Mouse (Mus musculus): ENCODE measurements around the gene Ache.
A peak's percentile ranks its signal among the peaks of the same experiment; 100 is the strongest.

Gene Ache

GRCm38 (mm10) chr5:137295296-137295695 lies 8.0 kb downstream of the Ache start:
- no peak for DNase-seq (ENCODE audit: low spot score in 2 of 2)

- no peak for DNase-seq (ENCODE audit: low spot score in 2 of 2)
Measured at GRCm38 (mm10) chr5:137295712-137296111, 8.4 kb downstream of the Ache start.

GRCm38 (mm10) chr5:137297126-137297525 lies 9.8 kb downstream of the Ache start:
- DNase-seq (ENCODE audit: low spot score in 2 of 2), result no peak

GRCm38 (mm10) chr5:137299240-137299639 lies 11.9 kb downstream of the Ache start:
- no peak for DNase-seq (ENCODE audit: low spot score in 2 of 2)

- DNase-seq (ENCODE audit: low spot score in 2 of 2), result no peak
Measured at GRCm38 (mm10) chr5:137301253-137301652, 13.9 kb downstream of the Ache start.

GRCm38 (mm10) chr5:137303609-137304008 lies 16.3 kb downstream of the Ache start:
- no peak for DNase-seq (ENCODE audit: low spot score in 2 of 2)

GRCm38 (mm10) chr5:137304165-137304564 lies 16.8 kb downstream of the Ache start:
- no peak for DNase-seq (ENCODE audit: low spot score in 2 of 2)

- DNase-seq (ENCODE audit: low spot score in 2 of 2), result no peak
Measured at GRCm38 (mm10) chr5:137304816-137305215, 17.5 kb downstream of the Ache start.

GRCm38 (mm10) chr5:137305822-137306221 lies 18.5 kb downstream of the Ache start:
- DNase-seq (ENCODE audit: low spot score in 2 of 2), result no peak

- DNase-seq (ENCODE audit: low spot score in 2 of 2), result no peak
Measured at GRCm38 (mm10) chr5:137306439-137307005, 19.2 kb downstream of the Ache start.

- peak; percentile 75 to 86 for DNase-seq (ENCODE audit: low spot score in 2 of 2)
Measured at GRCm38 (mm10) chr5:137307071-137307912, 20.0 kb downstream of the Ache start, which contains the start of gene Srrt. Srrt (minus strand) TSS chr5:137307674.

- no peak for DNase-seq (ENCODE audit: low spot score in 2 of 2)
Measured at GRCm38 (mm10) chr5:137308356-137308755, 21.0 kb downstream of the Ache start.

GRCm38 (mm10) chr5:137313466-137314192 lies 26.3 kb downstream of the Ache start:
- no peak for DNase-seq (ENCODE audit: low spot score in 2 of 2)

GRCm38 (mm10) chr5:137314193-137315083 lies 27.1 kb downstream of the Ache start, which contains the start of gene Trip6:
Trip6 (minus strand) TSS chr5:137314404.
- no peak for DNase-seq (ENCODE audit: low spot score in 2 of 2)

- no peak for DNase-seq (ENCODE audit: low spot score in 2 of 2)
Measured at GRCm38 (mm10) chr5:137315084-137315903, 28.0 kb downstream of the Ache start.

- no peak for DNase-seq (ENCODE audit: low spot score in 2 of 2)
Measured at GRCm38 (mm10) chr5:137317361-137317760, 30.0 kb downstream of the Ache start.

GRCm38 (mm10) chr5:137318570-137318969 lies 31.3 kb downstream of the Ache start:
- no peak for DNase-seq (ENCODE audit: low spot score in 2 of 2)

- DNase-seq (ENCODE audit: low spot score in 2 of 2), result no peak
Measured at GRCm38 (mm10) chr5:137320996-137321395, 33.7 kb downstream of the Ache start.

GRCm38 (mm10) chr5:137330910-137331309 lies 43.6 kb downstream of the Ache start:
- no peak for DNase-seq (ENCODE audit: low spot score in 2 of 2)

GRCm38 (mm10) chr5:137332857-137333511 lies 45.7 kb downstream of the Ache start:
- no peak for DNase-seq (ENCODE audit: low spot score in 2 of 2)

All from frontal cortex, postnatal 25 days (tissue).